Mouse (Mus musculus) stomach, postnatal 0 days (tissue): Measurements from ENCODE around the gene Traf5.

Experiments
- CTCF ChIP-seq: IDR thresholded peaks from 2 replicates; pipeline ENCODE4 v1.5.1; 2016; ENCODE audit warnings: antibody characterized with exemption, low read depth, mild to moderate bottlenecking, moderate library complexity
- EP300 ChIP-seq: optimal IDR thresholded peaks from 2 replicates; pipeline ENCODE3; 2016; ENCODE audit warnings: antibody characterized with exemption

GRCm38 (mm10) chr1:191994476-191994875 is 97.9 kb downstream of the Traf5 start:
- no peak for TF ChIP-seq CTCF
- no peak for TF ChIP-seq EP300
